Mouse (Mus musculus): ENCODE data around the gene Gm47791.

The Gm47791 gene

GRCm38 (mm10) chr1:82787414-82787813 is 16.4 kb upstream of the Gm47791 start:
- peak; percentile 74 to 83 for DNase-seq (ENCODE audit: low spot score in 2 of 2)

- no peak for DNase-seq (ENCODE audit: low spot score in 2 of 2)
These were observed 14.5 kb upstream of the Gm47791 start for GRCm38 (mm10) chr1:82785546-82785945.

GRCm38 (mm10) chr1:82783559-82783958 is 12.5 kb upstream of the Gm47791 start:
- no peak for DNase-seq (ENCODE audit: low spot score in 2 of 2)

- DNase-seq (ENCODE audit: low spot score in 2 of 2): no peak
These were observed 8.4 kb upstream of the Gm47791 start for GRCm38 (mm10) chr1:82779388-82779966.

GRCm38 (mm10) chr1:82775293-82775692 is 4.2 kb upstream of the Gm47791 start:
- no peak for DNase-seq (ENCODE audit: low spot score in 2 of 2)

GRCm38 (mm10) chr1:82773208-82773607 is 2.2 kb upstream of the Gm47791 start:
- no peak for DNase-seq (ENCODE audit: low spot score in 2 of 2)

- no peak for DNase-seq (ENCODE audit: low spot score in 2 of 2)
These were observed 1.4 kb upstream of the Gm47791 start for GRCm38 (mm10) chr1:82772428-82772827.

- no peak for DNase-seq (ENCODE audit: low spot score in 2 of 2)
These were observed 2.8 kb downstream of the Gm47791 start, which contains the start of gene Tm4sf20 for GRCm38 (mm10) chr1:82768269-82768668. Tm4sf20 (minus strand) TSS chr1:82768461.

- DNase-seq (ENCODE audit: low spot score in 2 of 2): no peak
These were observed 4.4 kb downstream of the Gm47791 start for GRCm38 (mm10) chr1:82766641-82767040.

- no peak for DNase-seq (ENCODE audit: low spot score in 2 of 2)
These were observed 4.8 kb downstream of the Gm47791 start for GRCm38 (mm10) chr1:82766227-82766626.

GRCm38 (mm10) chr1:82762274-82762673 is 8.8 kb downstream of the Gm47791 start:
- no peak for DNase-seq (ENCODE audit: low spot score in 2 of 2)

- no peak for DNase-seq (ENCODE audit: low spot score in 2 of 2)
These were observed 9.4 kb downstream of the Gm47791 start for GRCm38 (mm10) chr1:82761454-82762169.

GRCm38 (mm10) chr1:82759520-82759919 is 11.5 kb downstream of the Gm47791 start:
- DNase-seq (ENCODE audit: low spot score in 2 of 2): no peak

GRCm38 (mm10) chr1:82747714-82748452 is 23.2 kb downstream of the Gm47791 start:
- DNase-seq (ENCODE audit: low spot score in 2 of 2): no peak

- DNase-seq (ENCODE audit: low spot score in 2 of 2): no peak
These were observed 24.6 kb downstream of the Gm47791 start for GRCm38 (mm10) chr1:82746408-82746807.

GRCm38 (mm10) chr1:82743962-82744361 is 27.1 kb downstream of the Gm47791 start:
- no peak for DNase-seq (ENCODE audit: low spot score in 2 of 2)

- DNase-seq (ENCODE audit: low spot score in 2 of 2): no peak
These were observed 29.5 kb downstream of the Gm47791 start for GRCm38 (mm10) chr1:82741539-82741938.

- DNase-seq (ENCODE audit: low spot score in 2 of 2): no peak
These were observed 33.0 kb downstream of the Gm47791 start for GRCm38 (mm10) chr1:82738066-82738465.

GRCm38 (mm10) chr1:82733357-82733756 is 37.7 kb downstream of the Gm47791 start:
- no peak for DNase-seq (ENCODE audit: low spot score in 2 of 2)

GRCm38 (mm10) chr1:82726482-82726881 is 44.6 kb downstream of the Gm47791 start:
- DNase-seq (ENCODE audit: low spot score in 2 of 2): no peak

- DNase-seq (ENCODE audit: low spot score in 2 of 2): no peak
These were observed 45.2 kb downstream of the Gm47791 start for GRCm38 (mm10) chr1:82725875-82726185.

- DNase-seq (ENCODE audit: low spot score in 2 of 2): no peak
These were observed 45.8 kb downstream of the Gm47791 start for GRCm38 (mm10) chr1:82725026-82725874.

Data from heart, adult 9 months (tissue).